ENCODE assay signal across 16 mouse cellular contexts in genomic region chr2:160054411-160054810, GRCm38 (mm10).
"Had no signal": no experiment of that assay in that cellular context is flagged by ENCODE, and none has a peak within 500 bp of the region (broad histone marks: within the 10 kb centered on the region; RNA-seq: fewer than 3 reads in every experiment).

No protein-coding gene starts in this region.

- H3K9me3 ChIP-seq: neural tube, embryonic 13.5 days; stomach, embryonic 15.5 days had no signal

- DNase-seq: retina, postnatal 1 day; right cerebral cortex, adult 18-20 months; right cerebral cortex, postnatal 14 days; right cerebral cortex, postnatal 25 days; right cerebral cortex, postnatal 4 days; spleen, adult 18-20 months; thymus, adult 18-20 months; thymus, adult 2 months; thymus, postnatal 14 days; thymus, postnatal 25 days; thymus, postnatal 36 days; thymus, postnatal 4 days had no signal

- H3K27me3 ChIP-seq: stomach, embryonic 15.5 days had no signal

- H3K36me3 ChIP-seq: neural tube, embryonic 13.5 days; neural tube, embryonic 15.5 days; stomach, embryonic 15.5 days had no signal

- H3K4me2 ChIP-seq: neural tube, embryonic 13.5 days; neural tube, embryonic 15.5 days; stomach, embryonic 15.5 days had no signal

- H3K4me1 ChIP-seq: stomach, embryonic 15.5 days had no signal

- H3K4me3 ChIP-seq: neural tube, embryonic 13.5 days; neural tube, embryonic 15.5 days; stomach, embryonic 15.5 days had no signal

- H3K27ac ChIP-seq: neural tube, embryonic 13.5 days; neural tube, embryonic 15.5 days; stomach, embryonic 15.5 days; stomach, postnatal 0 days had no signal

- H3K9ac ChIP-seq: neural tube, embryonic 13.5 days; neural tube, embryonic 15.5 days; stomach, embryonic 15.5 days had no signal
